Mouse (Mus musculus) forebrain, embryonic 14.5 days (tissue): ENCODE measurements around the gene Pkd1l1. TPM values are rescaled to one million over a fixed set of nuclear protein-coding genes. Genes with fewer than 3 reads are reported as not detected.

Source experiments
- ATAC-seq: fragments of 200-750 bp; cut with Nextera tagmentation; 2 replicates; pipeline ENCODE4 v1.8.0; 2017; ENCODE audit warnings: mild to moderate bottlenecking, moderate library complexity
- DNase-seq: peaks from one replicate; pipeline ENCODE4 v3.0.0-alpha.2; 2015; ENCODE audit warnings: low spot score
- H3K27ac ChIP-seq: fragments of 300-500 bp; sonication (generic); 2 replicates; pipeline ENCODE4 v1.5.1; 2014; ENCODE audit warnings: low read depth, mild to moderate bottlenecking, control low read depth, low read length, moderate library complexity
- H3K27me3 ChIP-seq: fragments of 300-500 bp; sonication (generic); replicated peaks from 2 replicates; pipeline ENCODE4 v1.6.1; 2014; ENCODE audit warnings: low read length, control low read depth, mixed read lengths; ENCODE audit not compliant: control insufficient read depth, insufficient read depth
- H3K36me3 ChIP-seq: fragments of 300-500 bp; sonication (generic); 2 replicates; pipeline ENCODE4 v1.6.1; 2014; ENCODE audit warnings: low read length, control low read depth; ENCODE audit not compliant: control insufficient read depth, insufficient read depth
- H3K4me1 ChIP-seq: fragments of 300-500 bp; sonication (generic); 2 replicates; pipeline ENCODE4 v1.6.1; 2014; ENCODE audit warnings: antibody characterized with exemption, low read length, control low read depth; ENCODE audit not compliant: control insufficient read depth, insufficient read depth
- H3K4me2 ChIP-seq: fragments of 300-500 bp; sonication (generic); 2 replicates; pipeline ENCODE4 v1.6.1; 2014; ENCODE audit warnings: mild to moderate bottlenecking, control low read depth, low read length
- H3K4me3 ChIP-seq: fragments of 300-500 bp; sonication (generic); 2 replicates; pipeline ENCODE4 v1.5.1; 2014; ENCODE audit warnings: low read depth, low read length, control low read depth
- H3K9ac ChIP-seq: fragments of 300-500 bp; sonication (generic); 2 replicates; pipeline ENCODE4 v1.6.1; 2014; ENCODE audit warnings: mild to moderate bottlenecking, low read length, control low read depth, moderate library complexity
- H3K9me3 ChIP-seq: fragments of 300-500 bp; sonication (generic); replicated peaks from 2 replicates; pipeline ENCODE4 v1.6.1; 2016; ENCODE audit warnings: low read length, control low read depth, mixed read lengths; ENCODE audit not compliant: control insufficient read depth
- WGBS: fragments of 180-500 bp; shearing (Covaris S2); extraction: QIAGEN DNeasy Blood & Tissue Kit; methylation state at CpG from one replicate; pipeline ENCODE4 v1.1.7; 2014; 5-methylcytosine and 5-hydroxymethylcytosine counted together
- polyA plus RNA-seq: library from polyadenylated mRNA; unstranded; fragments of >200 nt; fragmentation: Nextera tagmentation; extraction: Ambion mirVana; gene quantifications from 2 replicates; pipeline ENCODE4 v1.2.1, GENCODE M21; 2014

Pkd1l1 gene
- polyA plus RNA-seq: 0.08 and 0.14 TPM in 2 replicates

- no peaks in the 10 kb centered on the region for H3K9me3 ChIP-seq
- no peak within 1 kb of the TSS for H3K27ac ChIP-seq
- no peaks in the 10 kb centered on the region for H3K27me3 ChIP-seq
- H3K4me2 ChIP-seq: no peak within 1 kb of the TSS
- DNase-seq: no peak
- ATAC-seq: no peak
- H3K9ac ChIP-seq: no peak within 1 kb of the TSS
- WGBS: 58% methylated on average over 3 of the region's 3 CpGs
- no peak within 1 kb of the TSS for H3K4me3 ChIP-seq
- no peaks in the 10 kb centered on the region for H3K4me1 ChIP-seq
- no peaks in the 10 kb centered on the region for H3K36me3 ChIP-seq
Observed at GRCm38 (mm10) chr11:8973166-8973565, at the start of gene Pkd1l1. TSS of gene Pkd1l1 (minus strand) at chr11:8973266.

- Histone ChIP-seq H3K4me1 (no peaks in the 10 kb centered on the region), H3K9me3 (no peaks in the 10 kb centered on the region), H3K4me3 (no peak overlapping the region), H3K36me3 (no peaks in the 10 kb centered on the region), H3K27me3 (no peaks in the 10 kb centered on the region), H3K4me2 (no peak overlapping the region), H3K27ac (no peak overlapping the region), H3K9ac (no peak overlapping the region)
- DNase-seq: no peak
- ATAC-seq: no peak
- 92% methylated on average over 5 of the region's 5 CpGs for WGBS
Observed at GRCm38 (mm10) chr11:9020207-9020606, 47.1 kb upstream of the Pkd1l1 start.

- no peak overlapping the region for H3K27ac ChIP-seq
- 74% methylated on average over 6 of the region's 6 CpGs for WGBS
- H3K9me3 ChIP-seq: no peaks in the 10 kb centered on the region
- no peak overlapping the region for H3K4me2 ChIP-seq
- no peak overlapping the region for H3K4me3 ChIP-seq
- H3K36me3 ChIP-seq: no peaks in the 10 kb centered on the region
- no peak for DNase-seq
- no peaks in the 10 kb centered on the region for H3K27me3 ChIP-seq
- H3K4me1 ChIP-seq: no peaks in the 10 kb centered on the region
- no peak for ATAC-seq
- no peak overlapping the region for H3K9ac ChIP-seq
Observed at GRCm38 (mm10) chr11:9018491-9019267, 45.6 kb upstream of the Pkd1l1 start.

- no peak for ATAC-seq
- no peak overlapping the region for H3K4me3 ChIP-seq
- DNase-seq: no peak
- H3K27me3 ChIP-seq: no peaks in the 10 kb centered on the region
- H3K9me3 ChIP-seq: no peaks in the 10 kb centered on the region
- peaks cover 2% of the 10 kb centered on the region; the same call in 1 of the 2 replicates for H3K4me1 ChIP-seq
- H3K4me2 ChIP-seq: no peak overlapping the region
- H3K9ac ChIP-seq: no peak overlapping the region
- 82% methylated on average over 3 of the region's 3 CpGs for WGBS
- H3K36me3 ChIP-seq: no peaks in the 10 kb centered on the region
- no peak overlapping the region for H3K27ac ChIP-seq
Observed at GRCm38 (mm10) chr11:9014740-9015139, 41.7 kb upstream of the Pkd1l1 start.

- Histone ChIP-seq H3K4me2 (peak overlapping the region; percentile 65), H3K36me3 (peaks cover 9% of the 10 kb centered on the region), H3K9me3 (no peaks in the 10 kb centered on the region), H3K4me3 (peak overlapping the region; percentile 63), H3K27me3 (no peaks in the 10 kb centered on the region), H3K27ac (peak overlapping the region; percentile 82; the same call in 1 of the 2 replicates), H3K9ac (peak overlapping the region; percentile 77), H3K4me1 (peaks cover 4% of the 10 kb centered on the region; the same call in 1 of the 2 replicates)
- DNase-seq (peak; percentile 52), ATAC-seq (peak; percentile 30)
- WGBS: 2% methylated on average over 3 of the region's 3 CpGs
Observed at GRCm38 (mm10) chr11:9011348-9011747, 38.3 kb upstream of the Pkd1l1 start.

- peak within 1 kb of the TSS; percentile 77 for H3K9ac ChIP-seq
- H3K36me3 ChIP-seq: peaks cover 12% of the 10 kb centered on the region
- H3K4me3 ChIP-seq: peak within 1 kb of the TSS; percentile 63
- H3K4me2 ChIP-seq: peak within 1 kb of the TSS; percentile 65
- WGBS: under 1% methylated on average over 43 of the region's 43 CpGs
- DNase-seq: peak; percentile 84
- ATAC-seq: peak; percentile 95
- H3K4me1 ChIP-seq: peaks cover 4% of the 10 kb centered on the region; the same call in 1 of the 2 replicates
- H3K9me3 ChIP-seq: no peaks in the 10 kb centered on the region
- H3K27ac ChIP-seq: peak within 1 kb of the TSS; percentile 82
- no peaks in the 10 kb centered on the region for H3K27me3 ChIP-seq
Observed at GRCm38 (mm10) chr11:9010853-9011339, 37.8 kb upstream of the Pkd1l1 start, which contains the start of gene Hus1. TSS of gene Hus1 (minus strand) at chr11:9011191.

- peak overlapping the region; percentile 65 for H3K4me2 ChIP-seq
- ATAC-seq (peak; percentile 66), DNase-seq (no peak)
- H3K4me1 ChIP-seq: peaks cover 4% of the 10 kb centered on the region; the same call in 1 of the 2 replicates
- H3K9ac ChIP-seq: peak overlapping the region; percentile 77
- under 1% methylated on average over 7 of the region's 7 CpGs for WGBS
- peaks cover 17% of the 10 kb centered on the region for H3K36me3 ChIP-seq
- H3K4me3 ChIP-seq: peak overlapping the region; percentile 63
- H3K27me3 ChIP-seq: no peaks in the 10 kb centered on the region
- peak overlapping the region; percentile 82 for H3K27ac ChIP-seq
- no peaks in the 10 kb centered on the region for H3K9me3 ChIP-seq
Observed at GRCm38 (mm10) chr11:9010416-9010815, 37.4 kb upstream of the Pkd1l1 start.

- Histone ChIP-seq H3K9ac (no peak overlapping the region), H3K27me3 (no peaks in the 10 kb centered on the region), H3K4me2 (no peak overlapping the region), H3K27ac (no peak overlapping the region), H3K36me3 (peaks cover 33% of the 10 kb centered on the region), H3K9me3 (no peaks in the 10 kb centered on the region), H3K4me3 (no peak overlapping the region), H3K4me1 (peaks cover 4% of the 10 kb centered on the region; the same call in 1 of the 2 replicates)
- WGBS: 93% methylated on average over 5 of the region's 5 CpGs
- ATAC-seq (no peak), DNase-seq (no peak)
Observed at GRCm38 (mm10) chr11:9008761-9009160, 35.7 kb upstream of the Pkd1l1 start.

- no peak for DNase-seq
- Histone ChIP-seq H3K27ac (no peak overlapping the region), H3K4me1 (no peaks in the 10 kb centered on the region), H3K9me3 (no peaks in the 10 kb centered on the region), H3K36me3 (peaks cover 9% of the 10 kb centered on the region; the same call in 1 of the 2 replicates), H3K4me2 (no peak overlapping the region), H3K9ac (no peak overlapping the region), H3K4me3 (no peak overlapping the region), H3K27me3 (no peaks in the 10 kb centered on the region)
- WGBS: 73% methylated on average over 4 of the region's 4 CpGs
- no peak for ATAC-seq
Observed at GRCm38 (mm10) chr11:8988084-8988483, 15.0 kb upstream of the Pkd1l1 start.
